ENCODE assay signal across 8 mouse cellular contexts in the genomic region with DNA sequence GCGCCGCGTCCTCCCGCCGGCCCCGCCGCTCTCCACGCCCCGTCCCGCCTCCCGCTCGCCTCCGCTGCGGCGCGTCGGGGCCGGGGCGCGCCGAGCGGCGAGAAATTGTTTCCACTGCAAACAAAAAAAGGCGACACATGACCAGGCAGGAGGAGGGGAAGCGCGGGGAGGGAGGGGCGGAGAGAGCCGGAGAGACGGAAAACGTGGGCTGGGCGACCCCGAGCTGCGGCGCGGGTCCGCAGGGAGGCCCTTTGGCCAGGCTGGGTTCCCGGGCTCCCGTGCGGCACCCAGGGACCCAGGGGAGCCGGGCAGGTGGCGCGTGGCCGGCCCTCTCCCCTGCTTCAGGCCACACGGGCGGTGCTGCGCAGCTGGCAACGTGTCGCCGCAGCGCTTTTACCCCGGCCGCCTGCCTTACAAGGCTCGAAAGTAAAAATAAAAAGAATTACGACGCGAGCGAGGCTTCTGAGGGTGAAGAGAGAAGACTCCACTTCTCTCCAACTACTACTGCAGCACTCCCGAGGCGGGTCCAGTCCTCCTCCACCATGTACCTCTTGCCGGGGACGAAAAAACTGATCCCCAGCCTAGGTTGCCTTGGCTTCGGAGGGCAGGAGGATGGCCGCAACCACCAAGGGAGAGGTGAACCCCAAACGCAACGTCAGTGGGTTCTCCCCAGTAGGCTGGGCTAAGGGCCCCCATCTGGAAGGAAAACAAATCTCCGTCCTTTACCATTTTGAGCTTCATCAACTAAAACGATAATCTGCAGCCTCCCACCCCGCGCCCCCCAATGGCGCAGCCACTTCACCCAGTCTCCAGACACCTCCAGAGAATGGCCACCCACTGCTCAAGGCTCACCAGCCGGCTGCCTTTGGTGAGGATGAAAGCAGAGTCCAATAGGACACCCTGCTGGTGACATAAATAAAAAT.
DNase-seq lines count a peak whose midpoint lies in the region; ATAC-seq and TF ChIP-seq lines count a peak whose summit lies in the region.

No protein-coding gene starts in this region.

- H3K4me2 ChIP-seq in heart, embryonic 13.5 days = peak overlapping the region; percentile 89
- peak overlapping the region; percentile 90 for H3K4me2 ChIP-seq in kidney, postnatal 0 days (ENCODE audit: low read length)
- H3K4me2 ChIP-seq in liver, embryonic 12.5 days = peak overlapping the region; percentile 98

- WGBS in heart, embryonic 13.5 days = 0% methylated on average over 68 of the region's 71 CpGs
- WGBS in kidney, postnatal 0 days = under 1% methylated on average over 70 of the region's 71 CpGs
- under 1% methylated on average over 70 of the region's 71 CpGs for WGBS in liver, embryonic 12.5 days (ENCODE audit: insufficient replicate concordance)

- TF ChIP-seq CTCF in brain, embryonic 14.5 days (IDR thresholded peaks at IDR 0.05; ENCODE audit: borderline replicate concordance, extremely low read depth, insufficient read depth, insufficient read length) = peak; percentile 34; the same call in 1 of the 2 replicates
- TF ChIP-seq CTCF in kidney, postnatal 0 days (IDR thresholded peaks at IDR 0.05; ENCODE audit: low read depth) = peak; percentile 58

- peak overlapping the region; percentile 69 for H3K4me3 ChIP-seq in erythroblast, embryonic 14.5 days (replicated peaks)
- H3K4me3 ChIP-seq in heart, embryonic 13.5 days = peak overlapping the region; percentile 96
- H3K4me3 ChIP-seq in kidney, postnatal 0 days (replicated peaks; ENCODE audit: low read depth, low read length) = peak overlapping the region; percentile 78
- peak overlapping the region; percentile 86 for H3K4me3 ChIP-seq in liver, embryonic 12.5 days

- peak; percentile 64; the same call in 1 of the 2 replicates for TF ChIP-seq POLR2A in brain, embryonic 14.5 days (IDR thresholded peaks at IDR 0.05; ENCODE audit: borderline replicate concordance, extremely low read depth, insufficient read depth, insufficient read length, poor library complexity, severe bottlenecking)

- peaks cover 7% of the 10 kb centered on the region for H3K36me3 ChIP-seq in erythroblast, embryonic 14.5 days (ENCODE audit: control insufficient read depth)
- peaks cover 8% of the 10 kb centered on the region for H3K36me3 ChIP-seq in heart, embryonic 13.5 days
- no peaks in the 10 kb centered on the region for H3K36me3 ChIP-seq in kidney, postnatal 0 days (ENCODE audit: insufficient read depth, low read length)
- H3K36me3 ChIP-seq in liver, embryonic 12.5 days = peaks cover 7% of the 10 kb centered on the region
- H3K36me3 ChIP-seq in splenic B cell, adult 2 months (ENCODE audit: control insufficient read depth, insufficient read depth, low read length, poor library complexity, severe bottlenecking) = peaks cover 1% of the 10 kb centered on the region; the same call in 1 of the 2 replicates

- peak; percentile 87 to 88 for DNase-seq in B cell, adult 2 months
- peak; percentile 96 for DNase-seq in brain, embryonic 14.5 days (ENCODE audit: low read depth)
- peak; percentile 95 for DNase-seq in kidney, postnatal 0 days (ENCODE audit: low spot score)
- DNase-seq in naive thymus-derived CD4-positive, alpha-beta T cell, adult 2 months (ENCODE audit: low read depth) = peak; percentile 91
- DNase-seq in splenic B cell, adult 2 months (ENCODE audit: low read depth, low spot score) = peak; percentile 92

- H3K27ac ChIP-seq in heart, embryonic 13.5 days (replicated peaks) = peak overlapping the region; percentile 96
- peak overlapping the region; percentile 91 for H3K27ac ChIP-seq in kidney, postnatal 0 days
- H3K27ac ChIP-seq in liver, embryonic 12.5 days = peak overlapping the region; percentile 82

- H3K4me1 ChIP-seq in erythroblast, embryonic 14.5 days (ENCODE audit: control insufficient read depth) = peaks cover 34% of the 10 kb centered on the region
- H3K4me1 ChIP-seq in heart, embryonic 13.5 days = peaks cover 42% of the 10 kb centered on the region
- peaks cover 9% of the 10 kb centered on the region for H3K4me1 ChIP-seq in kidney, postnatal 0 days (replicated peaks; ENCODE audit: insufficient read depth, low read length)
- H3K4me1 ChIP-seq in liver, embryonic 12.5 days = peaks cover 36% of the 10 kb centered on the region

- peak; percentile 78; the same call in 1 of the 2 replicates for ATAC-seq in heart, embryonic 13.5 days (ENCODE audit: extremely low read depth, insufficient number of reproducible peaks, low FRiP score, low TSS enrichment)
- peak; percentile 81 for ATAC-seq in kidney, postnatal 0 days (replicated peaks; ENCODE audit: low FRiP score, low read depth)
- ATAC-seq in liver, embryonic 12.5 days = peak; percentile 61

- peaks cover 8% of the 10 kb centered on the region for H3K27me3 ChIP-seq in erythroblast, embryonic 14.5 days (ENCODE audit: control insufficient read depth)
- H3K27me3 ChIP-seq in heart, embryonic 13.5 days (replicated peaks) = no peaks in the 10 kb centered on the region
- H3K27me3 ChIP-seq in kidney, postnatal 0 days (ENCODE audit: insufficient read depth, low read length) = no peaks in the 10 kb centered on the region
- H3K27me3 ChIP-seq in liver, embryonic 12.5 days (replicated peaks) = no peaks in the 10 kb centered on the region
- no peaks in the 10 kb centered on the region for H3K27me3 ChIP-seq in splenic B cell, adult 2 months (ENCODE audit: control insufficient read depth, insufficient read depth, low read length, poor library complexity, severe bottlenecking)

- H3K9me3 ChIP-seq in erythroblast, embryonic 14.5 days (ENCODE audit: control insufficient read depth, low read length) = no peaks in the 10 kb centered on the region
- H3K9me3 ChIP-seq in heart, embryonic 13.5 days = no peaks in the 10 kb centered on the region
- H3K9me3 ChIP-seq in kidney, postnatal 0 days (replicated peaks; ENCODE audit: low read length) = no peaks in the 10 kb centered on the region
- H3K9me3 ChIP-seq in liver, embryonic 12.5 days (replicated peaks) = no peaks in the 10 kb centered on the region

- H3K9ac ChIP-seq in heart, embryonic 13.5 days = peak overlapping the region; percentile 94
- peak overlapping the region; percentile 73 for H3K9ac ChIP-seq in kidney, postnatal 0 days (ENCODE audit: low read depth, low read length)
- H3K9ac ChIP-seq in liver, embryonic 12.5 days = peak overlapping the region; percentile 86

Comparison
In these comparisons a context has a peak if more than half of its experiments do, and no peak if none do; other contexts are left out.
1. Peak in every context shown above with its lines: DNase-seq, ATAC-seq, H3K4me3 ChIP-seq and H3K27ac ChIP-seq.